Mouse (Mus musculus) neural tube, embryonic 13.5 days (tissue): ENCODE results near the gene H2-Ke6. TPM values are rescaled to one million over a fixed set of nuclear protein-coding genes. Genes with fewer than 3 reads are reported as not detected.

ENCODE experiments used
- ATAC-seq: fragments of 200-750 bp; cut with Nextera tagmentation; 2 replicates; pipeline ENCODE4 v1.8.0; 2017; ENCODE audit warnings: low read depth, mild to moderate bottlenecking, moderate TSS enrichment, moderate library complexity
- H3K27ac ChIP-seq: fragments of 300-500 bp; sonication (generic); replicated peaks from 2 replicates; pipeline ENCODE4 v1.5.1; 2015; ENCODE audit warnings: moderate library complexity, mild to moderate bottlenecking, inconsistent platforms
- H3K27me3 ChIP-seq: fragments of 300-500 bp; sonication (generic); 2 replicates; pipeline ENCODE4 v1.6.1; 2015; ENCODE audit warnings: mild to moderate bottlenecking, inconsistent platforms
- H3K36me3 ChIP-seq: fragments of 300-500 bp; sonication (generic); 2 replicates; pipeline ENCODE4 v1.6.1; 2015; ENCODE audit warnings: mild to moderate bottlenecking, inconsistent platforms
- H3K4me1 ChIP-seq: fragments of 300-500 bp; sonication (generic); replicated peaks from 2 replicates; pipeline ENCODE4 v1.6.1; 2015; ENCODE audit warnings: inconsistent platforms
- H3K4me2 ChIP-seq: fragments of 300-500 bp; sonication (generic); 2 replicates; pipeline ENCODE4 v1.6.1; 2015; ENCODE audit warnings: inconsistent platforms, mild to moderate bottlenecking, moderate library complexity
- H3K4me3 ChIP-seq: fragments of 300-500 bp; sonication (generic); 2 replicates; pipeline ENCODE4 v1.5.1; 2015; ENCODE audit warnings: mild to moderate bottlenecking, inconsistent platforms
- H3K9ac ChIP-seq: fragments of 300-500 bp; sonication (generic); 2 replicates; pipeline ENCODE4 v1.6.1; 2015; ENCODE audit warnings: moderate library complexity, mild to moderate bottlenecking, inconsistent platforms
- H3K9me3 ChIP-seq: fragments of 300-500 bp; sonication (generic); 2 replicates; pipeline ENCODE4 v1.6.1; 2016; ENCODE audit warnings: inconsistent platforms
- WGBS: fragments of 180-500 bp; shearing (Covaris S2); methylation state at CpG from one replicate; pipeline ENCODE4 v1.1.7; 2015; 5-methylcytosine and 5-hydroxymethylcytosine counted together
- polyA plus RNA-seq: library from polyadenylated mRNA; unstranded; fragments of >200 nt; fragmentation: Nextera tagmentation; extraction: Ambion mirVana; gene quantifications from 2 replicates; pipeline ENCODE4 v1.2.1, GENCODE M21; 2015

Gene H2-Ke6
- polyA plus RNA-seq, 1 experiment from 2014 or later, result 61.7 TPM

DNA sequence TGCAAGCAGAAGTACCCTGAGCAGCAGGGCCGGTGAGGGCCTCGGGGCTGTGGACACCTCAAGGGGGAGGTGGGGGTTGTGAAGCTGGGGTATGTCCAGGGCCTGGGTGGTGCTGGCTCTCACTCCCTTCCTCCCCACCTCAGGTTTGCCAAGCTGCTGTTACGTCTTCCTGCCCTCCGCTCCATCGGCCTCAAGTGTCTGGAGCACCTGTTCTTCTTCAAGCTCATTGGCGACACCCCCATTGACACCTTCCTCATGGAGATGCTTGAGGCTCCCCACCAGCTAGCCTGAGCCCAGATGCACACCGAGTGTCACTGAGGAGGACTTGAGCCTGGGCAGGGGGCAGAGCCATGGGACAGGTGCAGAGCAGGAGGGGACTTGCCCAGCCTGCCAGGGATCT lies 9.4 kb upstream of the H2-Ke6 start:
- no peaks in the 10 kb centered on the region for H3K27me3 ChIP-seq
- H3K9me3 ChIP-seq, result no peaks in the 10 kb centered on the region
- no peak overlapping the region for H3K4me3 ChIP-seq
- peaks cover 64% of the 10 kb centered on the region for H3K4me1 ChIP-seq
- H3K9ac ChIP-seq, result no peak overlapping the region; the same call in 1 of the 2 replicates
- H3K4me2 ChIP-seq, result no peak overlapping the region
- no peak overlapping the region for H3K27ac ChIP-seq
- 89% methylated on average over 7 of the region's 7 CpGs for WGBS
- H3K36me3 ChIP-seq, result peaks cover 47% of the 10 kb centered on the region
- ATAC-seq, result no peak

DNA sequence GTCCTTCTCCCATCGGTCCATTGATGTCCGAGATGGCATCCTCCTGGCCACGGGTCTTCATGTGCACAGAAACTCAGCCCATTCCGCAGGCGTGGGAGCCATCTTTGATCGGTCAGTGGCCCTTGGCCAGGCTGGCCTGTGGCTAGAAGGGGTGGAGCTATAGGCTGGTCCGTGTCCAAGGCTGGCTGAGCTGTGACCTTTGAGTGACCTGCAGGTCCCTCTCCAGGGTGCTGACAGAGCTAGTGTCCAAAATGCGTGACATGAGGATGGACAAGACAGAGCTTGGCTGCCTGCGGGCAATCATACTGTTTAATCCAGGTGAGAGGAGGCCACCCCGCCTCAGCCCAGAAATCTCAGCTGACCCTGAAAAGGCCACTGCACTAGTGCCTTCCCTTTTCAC lies 8.8 kb upstream of the H2-Ke6 start:
- no peak for ATAC-seq
- Histone ChIP-seq H3K4me3 (no peak overlapping the region), H3K36me3 (peaks cover 47% of the 10 kb centered on the region), H3K27me3 (no peaks in the 10 kb centered on the region), H3K9ac (no peak overlapping the region), H3K4me2 (no peak overlapping the region), H3K27ac (no peak overlapping the region), H3K4me1 (peaks cover 62% of the 10 kb centered on the region), H3K9me3 (no peaks in the 10 kb centered on the region)
- 70% methylated on average over 10 of the region's 10 CpGs for WGBS

GRCm38 (mm10) chr17:34035517-34035916 lies 7.7 kb upstream of the H2-Ke6 start:
- no peaks in the 10 kb centered on the region for H3K27me3 ChIP-seq
- peaks cover 47% of the 10 kb centered on the region for H3K36me3 ChIP-seq
- no peak for ATAC-seq
- H3K9ac ChIP-seq, result no peak overlapping the region
- no peak overlapping the region for H3K4me2 ChIP-seq
- peaks cover 56% of the 10 kb centered on the region for H3K4me1 ChIP-seq
- H3K4me3 ChIP-seq, result no peak overlapping the region
- no peak overlapping the region for H3K27ac ChIP-seq
- H3K9me3 ChIP-seq, result no peaks in the 10 kb centered on the region
- WGBS, result 93% methylated on average over 8 of the region's 9 CpGs

DNA sequence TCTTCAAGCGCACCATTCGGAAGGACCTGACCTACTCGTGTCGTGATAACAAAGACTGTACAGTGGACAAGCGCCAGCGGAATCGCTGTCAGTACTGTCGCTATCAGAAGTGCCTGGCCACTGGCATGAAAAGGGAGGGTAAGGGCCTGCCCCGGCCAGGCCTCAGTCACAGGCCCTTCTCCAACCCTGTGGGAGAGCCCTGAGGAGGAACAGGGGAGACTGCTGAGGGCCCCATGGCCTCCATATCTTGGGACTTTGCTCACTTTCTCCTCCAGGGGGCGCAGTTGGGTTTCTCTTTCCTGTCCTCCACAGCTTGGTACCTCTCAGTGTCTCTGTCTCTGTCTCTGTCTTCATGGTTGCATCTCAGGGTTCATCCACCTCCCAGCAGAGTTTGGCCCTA lies 6.2 kb upstream of the H2-Ke6 start:
- Histone ChIP-seq H3K4me1 (peaks cover 57% of the 10 kb centered on the region), H3K4me3 (no peak overlapping the region), H3K4me2 (no peak overlapping the region), H3K9me3 (no peaks in the 10 kb centered on the region), H3K27me3 (no peaks in the 10 kb centered on the region), H3K36me3 (peaks cover 59% of the 10 kb centered on the region), H3K27ac (no peak overlapping the region), H3K9ac (no peak overlapping the region)
- 73% methylated on average over 10 of the region's 10 CpGs for WGBS
- ATAC-seq, result no peak

- H3K27me3 ChIP-seq, result no peaks in the 10 kb centered on the region
- WGBS, result 95% methylated on average over 9 of the region's 9 CpGs
- 0 out of 2 replicates have a peak overlapping the region, but pooled peaks have one; percentile 9 for H3K27ac ChIP-seq
- H3K4me3 ChIP-seq, result no peak overlapping the region
- H3K36me3 ChIP-seq, result peaks cover 65% of the 10 kb centered on the region
- peak overlapping the region; percentile 96 for H3K9ac ChIP-seq
- peak overlapping the region; percentile 100 for H3K4me2 ChIP-seq
- no peak for ATAC-seq
- peaks cover 57% of the 10 kb centered on the region for H3K4me1 ChIP-seq
- H3K9me3 ChIP-seq, result no peaks in the 10 kb centered on the region
These were observed 5.6 kb upstream of the H2-Ke6 start for GRCm38 (mm10) chr17:34033441-34033840.

GRCm38 (mm10) chr17:34032806-34033205 lies 4.9 kb upstream of the H2-Ke6 start:
- no peaks in the 10 kb centered on the region for H3K9me3 ChIP-seq
- H3K27ac ChIP-seq, result peak overlapping the region; percentile 98; the same call in 1 of the 2 replicates
- H3K4me2 ChIP-seq, result peak overlapping the region; percentile 100
- WGBS, result 55% methylated on average over 9 of the region's 9 CpGs
- peak overlapping the region; percentile 96 for H3K9ac ChIP-seq
- H3K4me3 ChIP-seq, result peak overlapping the region; percentile 87
- H3K27me3 ChIP-seq, result no peaks in the 10 kb centered on the region
- peaks cover 56% of the 10 kb centered on the region for H3K4me1 ChIP-seq
- ATAC-seq, result no peak
- peaks cover 64% of the 10 kb centered on the region for H3K36me3 ChIP-seq

DNA sequence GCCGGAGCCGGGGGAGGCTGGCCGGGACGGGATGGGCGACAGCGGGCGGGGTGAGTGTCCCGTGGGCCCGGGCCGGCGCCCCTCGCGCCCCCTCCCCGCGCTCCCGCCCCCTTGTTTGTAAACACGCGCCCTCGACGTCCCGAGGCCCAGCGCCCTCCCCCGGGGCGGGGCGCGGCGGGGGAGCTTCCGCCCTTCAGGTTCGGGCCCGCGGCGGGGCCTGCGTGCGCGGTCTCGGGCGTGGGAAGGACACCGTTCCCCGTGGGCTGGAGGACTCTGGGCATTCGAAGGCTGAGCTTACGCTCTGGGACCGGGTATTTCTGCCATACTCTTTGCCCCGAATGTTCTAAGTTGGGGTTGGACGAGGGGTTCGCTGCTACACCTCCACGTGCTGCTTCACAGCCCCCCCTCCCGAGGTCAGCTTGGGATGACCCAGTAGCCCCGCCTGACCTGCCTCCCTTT lies 4.3 kb upstream of the H2-Ke6 start:
- H3K9me3 ChIP-seq, result no peaks in the 10 kb centered on the region
- peaks cover 58% of the 10 kb centered on the region for H3K4me1 ChIP-seq
- peak overlapping the region; percentile 100 for H3K4me2 ChIP-seq
- peak overlapping the region; percentile 98 for H3K27ac ChIP-seq
- no peaks in the 10 kb centered on the region for H3K27me3 ChIP-seq
- peak overlapping the region; percentile 87 for H3K4me3 ChIP-seq
- peaks cover 58% of the 10 kb centered on the region for H3K36me3 ChIP-seq
- WGBS, result under 1% methylated on average over 23 of the region's 48 CpGs
- H3K9ac ChIP-seq, result peak overlapping the region; percentile 96
- peak; percentile 2; the same call in 1 of the 2 replicates for ATAC-seq

DNA sequence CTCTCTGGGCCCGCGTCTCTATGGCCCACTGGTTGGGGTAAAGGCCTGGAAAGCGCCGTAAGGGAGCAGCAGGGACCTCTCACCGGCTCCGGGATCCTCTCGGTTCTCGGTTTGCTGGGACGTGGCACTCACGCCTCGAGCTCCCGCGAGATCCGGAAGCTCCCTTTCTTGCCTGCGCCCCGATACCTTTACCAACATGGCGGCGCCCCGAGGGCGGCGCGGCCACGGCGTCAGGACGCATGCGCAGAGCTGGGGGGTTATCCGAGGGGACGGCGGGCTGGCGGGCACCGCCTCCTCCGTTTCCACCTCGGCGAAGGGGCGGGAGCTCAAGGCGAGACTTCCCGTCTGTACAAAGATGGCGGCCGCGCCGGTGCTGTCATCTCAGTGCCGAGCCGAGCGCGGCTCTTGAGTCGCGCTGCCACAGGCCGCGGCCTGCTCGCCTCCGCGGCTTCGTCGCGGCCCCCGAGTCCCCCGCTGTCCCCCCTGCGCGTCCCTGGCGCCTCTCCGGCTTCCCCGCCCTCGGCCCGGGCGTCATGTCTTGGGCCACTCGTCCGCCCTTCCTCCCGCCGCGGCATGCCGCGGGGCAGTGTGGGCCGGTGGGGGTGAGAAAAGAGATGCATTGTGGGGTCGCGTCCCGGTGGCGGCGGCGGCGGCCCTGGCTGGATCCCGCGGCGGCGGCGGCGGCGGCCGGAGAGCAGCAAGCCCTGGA lies 3.8 kb upstream of the H2-Ke6 start, which contains the start of the genes Slc39a7 and Rxrb:
Slc39a7 (minus strand) TSS at position 218 of the 709 bp plus-strand sequence.
Rxrb (plus strand) TSS at position 348 of the 709 bp plus-strand sequence.
- peak within 1 kb of the TSS; percentile 98 for H3K27ac ChIP-seq
- H3K36me3 ChIP-seq, result peaks cover 52% of the 10 kb centered on the region
- H3K4me3 ChIP-seq, result peak within 1 kb of the TSS; percentile 87
- peaks cover 64% of the 10 kb centered on the region for H3K4me1 ChIP-seq
- no peaks in the 10 kb centered on the region for H3K27me3 ChIP-seq
- WGBS, result under 1% methylated on average over 81 of the region's 88 CpGs
- no peaks in the 10 kb centered on the region for H3K9me3 ChIP-seq
- H3K4me2 ChIP-seq, result peak within 1 kb of the TSS; percentile 100
- H3K9ac ChIP-seq, result peak within 1 kb of the TSS; percentile 96
- ATAC-seq, result peak; percentile 80

DNA sequence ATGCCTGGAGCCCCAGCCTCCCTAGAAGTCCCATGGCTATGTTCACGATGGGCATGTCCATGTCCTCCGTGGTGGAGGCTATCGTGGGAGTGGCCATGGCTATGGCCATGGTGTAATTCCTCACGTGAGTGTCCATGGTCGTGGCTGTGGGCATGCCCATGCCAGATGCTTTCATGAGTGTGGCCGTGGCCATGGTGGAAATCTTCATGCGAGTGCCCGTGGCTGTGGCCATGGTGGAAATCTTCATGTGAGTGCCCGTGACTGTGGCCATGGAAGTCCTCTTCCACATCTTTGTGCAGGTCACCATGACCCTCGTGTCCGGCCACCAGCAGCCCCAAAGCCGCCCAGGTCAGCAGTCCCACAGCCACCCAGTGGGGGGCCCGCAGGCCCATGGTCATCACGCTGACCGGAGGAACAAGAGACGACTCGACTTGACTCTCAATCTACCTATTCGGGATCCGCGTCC lies 3.0 kb upstream of the H2-Ke6 start:
- H3K4me2 ChIP-seq, result peak overlapping the region; percentile 100
- ATAC-seq, result no peak; the same call in 1 of the 2 replicates
- peak overlapping the region; percentile 87 for H3K4me3 ChIP-seq
- peaks cover 72% of the 10 kb centered on the region for H3K4me1 ChIP-seq
- H3K27me3 ChIP-seq, result no peaks in the 10 kb centered on the region
- H3K9ac ChIP-seq, result peak overlapping the region; percentile 96
- H3K27ac ChIP-seq, result peak overlapping the region; percentile 98
- peaks cover 45% of the 10 kb centered on the region for H3K36me3 ChIP-seq
- 5% methylated on average over 20 of the region's 20 CpGs for WGBS
- H3K9me3 ChIP-seq, result no peaks in the 10 kb centered on the region

GRCm38 (mm10) chr17:34029890-34030595 lies 2.2 kb upstream of the H2-Ke6 start:
- Histone ChIP-seq H3K9me3 (no peaks in the 10 kb centered on the region), H3K27ac (0 out of 2 replicates have a peak overlapping the region, but pooled peaks have one; percentile 98), H3K4me2 (peak overlapping the region; percentile 100), H3K9ac (peak overlapping the region; percentile 96), H3K27me3 (no peaks in the 10 kb centered on the region), H3K36me3 (peaks cover 36% of the 10 kb centered on the region), H3K4me1 (peaks cover 80% of the 10 kb centered on the region), H3K4me3 (peak overlapping the region; percentile 87)
- no peak for ATAC-seq
- 68% methylated on average over 21 of the region's 21 CpGs for WGBS

DNA sequence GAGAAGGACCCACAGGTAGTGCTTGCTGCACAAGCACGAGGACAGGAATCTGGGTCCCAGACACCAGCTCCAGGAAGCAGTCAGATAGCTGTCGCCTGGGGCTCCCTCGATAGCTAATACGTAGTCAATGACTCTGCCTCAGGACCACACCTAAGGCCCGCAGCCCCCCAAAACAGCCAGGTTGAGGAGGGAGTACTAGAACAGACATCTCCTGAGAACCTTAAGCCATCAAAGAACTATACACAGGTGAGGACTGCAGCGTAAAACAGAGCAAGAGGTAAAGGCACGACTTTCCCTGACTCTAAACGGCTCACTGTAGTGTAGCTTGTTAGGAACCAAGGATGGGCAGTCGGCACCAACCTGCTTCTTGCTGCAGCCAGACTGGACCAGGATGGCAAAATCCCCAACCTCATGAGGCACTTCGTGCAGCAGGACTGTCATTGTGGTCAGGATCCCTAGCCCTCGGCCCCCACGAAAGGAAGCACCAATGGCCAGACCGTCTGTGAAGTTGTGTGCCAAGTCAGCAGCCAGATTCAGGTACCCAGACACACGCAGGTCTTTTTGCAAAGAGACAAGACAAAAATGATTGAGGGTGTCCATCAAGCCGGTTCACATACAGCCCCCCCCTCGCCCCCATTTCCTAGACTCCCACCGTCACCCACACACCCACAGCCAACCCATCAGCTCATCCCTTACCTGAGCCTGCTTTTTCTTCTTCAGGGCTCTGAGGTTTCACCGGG lies 1.5 kb upstream of the H2-Ke6 start:
- no peaks in the 10 kb centered on the region for H3K9me3 ChIP-seq
- H3K4me3 ChIP-seq, result peak overlapping the region; percentile 87
- WGBS, result 90% methylated on average over 18 of the region's 18 CpGs
- H3K4me1 ChIP-seq, result peaks cover 80% of the 10 kb centered on the region
- H3K27me3 ChIP-seq, result no peaks in the 10 kb centered on the region
- H3K4me2 ChIP-seq, result peak overlapping the region; percentile 100
- H3K36me3 ChIP-seq, result peaks cover 29% of the 10 kb centered on the region
- ATAC-seq, result no peak
- peak overlapping the region; percentile 96 for H3K9ac ChIP-seq
- peak overlapping the region; percentile 99; the same call in 1 of the 2 replicates for H3K27ac ChIP-seq
